Mouse (Mus musculus) kidney, adult 9 months (tissue): ENCODE results near the gene Timm29.

Source experiments
- DNase-seq: peaks from one replicate; pipeline ENCODE4 v3.0.0; 2022

Gene Timm29

DNA sequence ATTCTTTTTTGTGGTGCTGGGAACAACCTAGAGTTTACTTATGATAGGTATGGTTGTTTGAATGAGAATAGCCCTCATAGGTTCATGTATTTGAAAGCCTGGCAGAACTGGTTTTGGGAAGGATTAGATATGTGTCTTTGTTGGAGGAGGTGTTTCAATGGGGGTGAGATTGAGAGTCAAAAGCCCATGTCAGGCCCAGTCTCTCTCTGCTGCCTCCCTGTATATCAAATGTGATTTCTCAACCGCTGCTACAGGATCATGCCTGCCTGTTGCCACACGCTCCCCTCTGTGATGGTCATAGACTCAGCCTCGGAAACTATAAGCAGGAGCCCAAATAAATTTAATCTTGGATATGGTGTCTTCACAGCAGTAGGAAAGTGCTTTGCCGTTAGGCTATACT, 27.7 kb downstream of the Timm29 start:
- DNase-seq = no peak

GRCm38 (mm10) chr9:21622676-21623075, 30.2 kb downstream of the Timm29 start:
- no peak for DNase-seq

- DNase-seq = no peak
Measured at GRCm38 (mm10) chr9:21625342-21626339, 33.1 kb downstream of the Timm29 start.

GRCm38 (mm10) chr9:21626571-21626970, 34.0 kb downstream of the Timm29 start:
- DNase-seq = no peak

- DNase-seq = no peak
Measured at GRCm38 (mm10) chr9:21627145-21627795, 34.7 kb downstream of the Timm29 start.

GRCm38 (mm10) chr9:21630673-21631072, 38.2 kb downstream of the Timm29 start:
- DNase-seq = peak; percentile 72

DNA sequence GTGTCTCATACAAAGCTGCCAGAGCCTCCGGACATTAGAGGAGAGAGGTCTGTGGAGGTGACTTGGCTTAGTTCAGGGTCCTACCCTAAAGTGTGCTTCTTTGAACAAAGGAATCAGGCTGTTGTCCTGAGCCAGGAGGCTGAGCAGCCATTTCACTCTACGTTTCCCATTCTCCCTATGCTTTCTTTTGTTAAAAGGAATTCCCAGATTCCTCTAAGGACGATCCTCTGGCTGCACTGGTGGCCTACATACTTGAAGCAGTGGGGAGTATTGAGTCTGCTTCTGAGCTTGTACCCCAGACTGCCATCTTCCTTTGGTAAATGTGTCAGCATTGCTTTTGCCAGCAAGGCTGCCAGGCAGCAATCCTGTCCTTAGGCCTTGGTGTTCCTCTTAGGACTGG, 40.6 kb downstream of the Timm29 start:
- DNase-seq = no peak

DNA sequence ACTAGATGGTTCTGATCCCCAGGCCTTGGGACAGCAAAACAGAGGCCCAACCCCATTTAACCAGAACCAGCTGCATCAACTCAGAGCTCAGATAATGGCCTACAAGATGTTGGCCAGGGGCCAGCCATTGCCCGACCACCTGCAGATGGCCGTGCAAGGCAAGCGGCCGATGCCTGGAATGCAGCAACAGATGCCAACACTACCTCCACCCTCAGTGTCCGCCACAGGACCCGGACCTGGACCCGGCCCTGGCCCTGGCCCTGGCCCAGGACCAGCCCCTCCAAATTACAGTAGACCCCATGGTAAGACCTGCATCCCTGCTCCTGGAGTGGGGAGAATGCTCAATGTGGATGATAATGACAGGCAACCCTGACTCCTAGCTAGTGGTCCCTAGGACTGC, 43.1 kb downstream of the Timm29 start:
- no peak for DNase-seq

GRCm38 (mm10) chr9:21639031-21639430, 46.5 kb downstream of the Timm29 start:
- DNase-seq = no peak
